Mouse (Mus musculus): ENCODE measurements at regions not wholly inside any gene's neighbourhood (a gene's known extent, or its start where the extent isn't known, plus 50 kb on each side); places are given as distances from the start of the nearest gene placed in this dataset.

DNA sequence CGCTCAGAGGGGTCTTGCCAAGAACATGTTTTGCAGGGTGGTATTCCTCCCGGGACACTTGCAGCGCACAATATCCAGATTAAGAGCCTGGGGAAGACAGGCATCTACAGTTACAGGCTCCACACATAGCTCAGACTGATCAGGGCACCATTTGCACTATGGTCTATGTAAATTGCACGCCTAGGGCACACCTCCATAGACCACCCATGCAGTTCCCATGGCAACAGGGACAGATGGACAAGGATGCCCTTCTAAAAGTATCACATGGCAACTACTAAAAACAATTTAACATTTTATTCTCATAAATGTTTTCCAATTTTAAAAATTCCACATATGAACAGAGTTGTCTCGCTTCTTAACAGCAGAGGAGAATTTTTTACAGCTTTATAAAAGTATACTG, 158.7 kb upstream of the Actbl2 start:
- Histone ChIP-seq H3K9me3 (replicated peaks) (no peaks in the 10 kb centered on the region), H3K36me3 (replicated peaks) (no peaks in the 10 kb centered on the region), H3K4me1 (ENCODE audit: insufficient read depth, low read depth, low read length) (no peaks in the 10 kb centered on the region), H3K4me3 (ENCODE audit: low read depth, low read length) (no peak overlapping the region), H3K27me3 (ENCODE audit: insufficient read depth, low read length) (no peaks in the 10 kb centered on the region)
- TF ChIP-seq CTCF (IDR thresholded peaks at IDR 0.05; ENCODE audit: low read depth, low read length) (no peak), GATA1 (IDR thresholded peaks at IDR 0.05; ENCODE audit: borderline replicate concordance, low read length) (no peak), POLR2AphosphoS5 (IDR thresholded peaks at IDR 0.05; ENCODE audit: insufficient replicate concordance, low read depth, low read length) (no peak), TAL1 (conservative IDR thresholded peaks at IDR 0.05; ENCODE audit: low read depth, low read length) (no peak), GATA2 (IDR thresholded peaks at IDR 0.05; ENCODE audit: borderline replicate concordance, low read depth, low read length) (no peak)
- no peak for ATAC-seq (ENCODE audit: extremely low read depth, insufficient number of reproducible peaks, low FRiP score, poor library complexity, severe bottlenecking)
- DNase-seq (ENCODE audit: low spot score): no peak

DNA sequence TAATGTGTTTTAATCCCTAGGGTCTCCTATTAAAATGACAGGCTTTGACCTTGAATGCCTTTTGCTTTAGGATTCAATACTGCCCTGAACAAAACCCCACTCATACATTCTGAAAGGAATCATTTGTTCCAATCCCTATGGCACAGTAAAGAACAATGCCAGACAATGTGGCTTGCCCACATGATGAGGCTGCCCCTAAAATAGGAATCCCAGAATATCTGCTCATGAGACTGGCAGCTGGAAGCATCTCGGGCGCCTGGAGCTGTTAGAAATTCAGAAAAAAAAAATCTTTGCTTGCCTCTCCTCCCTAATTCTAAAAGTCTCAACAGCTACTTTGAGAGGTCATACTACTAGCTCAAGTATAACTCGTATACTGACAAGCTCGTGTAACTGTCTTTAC, 157.5 kb upstream of the Actbl2 start:
- H3K27me3 ChIP-seq (ENCODE audit: insufficient read depth, low read length): no peaks in the 10 kb centered on the region

DNA sequence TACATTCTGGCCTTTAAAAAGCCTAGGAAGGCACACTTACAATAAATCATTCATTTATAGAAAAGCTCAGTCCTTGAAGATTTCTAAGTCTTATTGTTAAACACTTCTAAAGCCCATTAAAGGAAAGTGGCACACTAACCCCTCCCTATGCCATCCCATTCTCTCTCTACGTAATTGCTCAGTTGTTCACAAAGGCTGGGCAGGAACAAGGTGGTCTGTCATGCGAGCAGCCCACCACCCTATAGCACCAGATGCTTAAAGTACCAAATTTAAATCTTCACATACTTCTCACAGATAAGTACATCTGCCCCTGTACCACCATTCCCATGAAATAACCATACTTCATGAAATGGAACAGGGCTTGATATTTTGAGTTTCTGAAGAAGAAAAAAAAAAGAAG, 156.1 kb upstream of the Actbl2 start:
- ATAC-seq (ENCODE audit: extremely low read depth, insufficient number of reproducible peaks, low FRiP score, poor library complexity, severe bottlenecking) (no peak), DNase-seq (ENCODE audit: low spot score) (no peak)
- Histone ChIP-seq H3K27me3 (ENCODE audit: insufficient read depth, low read length) (no peaks in the 10 kb centered on the region), H3K36me3 (replicated peaks) (no peaks in the 10 kb centered on the region), H3K9me3 (replicated peaks) (no peaks in the 10 kb centered on the region), H3K4me1 (ENCODE audit: insufficient read depth, low read depth, low read length) (no peaks in the 10 kb centered on the region), H3K4me3 (ENCODE audit: low read depth, low read length) (no peak overlapping the region)
- TF ChIP-seq TAL1 (conservative IDR thresholded peaks at IDR 0.05; ENCODE audit: low read depth, low read length) (no peak), GATA1 (IDR thresholded peaks at IDR 0.05; ENCODE audit: borderline replicate concordance, low read length) (no peak), CTCF (IDR thresholded peaks at IDR 0.05; ENCODE audit: low read depth, low read length) (no peak), POLR2AphosphoS5 (IDR thresholded peaks at IDR 0.05; ENCODE audit: insufficient replicate concordance, low read depth, low read length) (no peak), GATA2 (IDR thresholded peaks at IDR 0.05; ENCODE audit: borderline replicate concordance, low read depth, low read length) (no peak)

More for the DNA sequence above, 157.5 kb upstream of the Actbl2 start:
- no peaks in the 10 kb centered on the region for H3K9me3 ChIP-seq (replicated peaks)
- DNase-seq (ENCODE audit: low spot score) (no peak), ATAC-seq (ENCODE audit: extremely low read depth, insufficient number of reproducible peaks, low FRiP score, poor library complexity, severe bottlenecking) (no peak)
- H3K4me1 ChIP-seq (ENCODE audit: insufficient read depth, low read depth, low read length): no peaks in the 10 kb centered on the region
- no peaks in the 10 kb centered on the region for H3K36me3 ChIP-seq (replicated peaks)
- TF ChIP-seq GATA1 (IDR thresholded peaks at IDR 0.05; ENCODE audit: borderline replicate concordance, low read length) (no peak), POLR2AphosphoS5 (IDR thresholded peaks at IDR 0.05; ENCODE audit: insufficient replicate concordance, low read depth, low read length) (no peak), CTCF (IDR thresholded peaks at IDR 0.05; ENCODE audit: low read depth, low read length) (no peak), GATA2 (IDR thresholded peaks at IDR 0.05; ENCODE audit: borderline replicate concordance, low read depth, low read length) (no peak), TAL1 (conservative IDR thresholded peaks at IDR 0.05; ENCODE audit: low read depth, low read length) (no peak)
- H3K4me3 ChIP-seq (ENCODE audit: low read depth, low read length): no peak overlapping the region

DNA sequence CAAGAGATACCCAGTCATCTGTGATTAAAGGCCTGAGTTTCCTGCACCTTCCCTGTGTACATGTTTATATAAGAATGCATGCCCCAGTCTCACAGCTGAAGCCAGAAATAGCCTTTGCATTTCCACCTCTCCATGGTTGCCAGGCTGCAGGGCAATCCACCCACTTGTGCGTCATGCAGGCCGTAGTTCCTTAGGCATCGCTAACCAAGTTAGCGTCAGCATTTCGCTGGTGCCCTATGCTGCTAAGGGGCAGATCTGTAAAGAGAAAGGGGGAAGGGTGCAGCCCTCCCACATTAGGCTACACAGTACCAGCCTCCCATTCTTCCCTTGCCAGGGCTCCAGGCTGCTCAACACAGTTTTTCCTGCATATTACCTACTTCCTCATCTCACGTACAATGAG, 155.6 kb upstream of the Actbl2 start:
- DNase-seq (ENCODE audit: low spot score) (no peak), ATAC-seq (ENCODE audit: extremely low read depth, insufficient number of reproducible peaks, low FRiP score, poor library complexity, severe bottlenecking) (no peak)
- no peaks in the 10 kb centered on the region for H3K27me3 ChIP-seq (ENCODE audit: insufficient read depth, low read length)
- no peaks in the 10 kb centered on the region for H3K9me3 ChIP-seq (replicated peaks)
- TF ChIP-seq POLR2AphosphoS5 (IDR thresholded peaks at IDR 0.05; ENCODE audit: insufficient replicate concordance, low read depth, low read length) (no peak), GATA2 (IDR thresholded peaks at IDR 0.05; ENCODE audit: borderline replicate concordance, low read depth, low read length) (no peak), CTCF (IDR thresholded peaks at IDR 0.05; ENCODE audit: low read depth, low read length) (no peak), GATA1 (IDR thresholded peaks at IDR 0.05; ENCODE audit: borderline replicate concordance, low read length) (no peak), TAL1 (conservative IDR thresholded peaks at IDR 0.05; ENCODE audit: low read depth, low read length) (no peak)
- H3K4me1 ChIP-seq (ENCODE audit: insufficient read depth, low read depth, low read length): no peaks in the 10 kb centered on the region
- H3K36me3 ChIP-seq (replicated peaks): no peaks in the 10 kb centered on the region
- no peak overlapping the region for H3K4me3 ChIP-seq (ENCODE audit: low read depth, low read length)

DNA sequence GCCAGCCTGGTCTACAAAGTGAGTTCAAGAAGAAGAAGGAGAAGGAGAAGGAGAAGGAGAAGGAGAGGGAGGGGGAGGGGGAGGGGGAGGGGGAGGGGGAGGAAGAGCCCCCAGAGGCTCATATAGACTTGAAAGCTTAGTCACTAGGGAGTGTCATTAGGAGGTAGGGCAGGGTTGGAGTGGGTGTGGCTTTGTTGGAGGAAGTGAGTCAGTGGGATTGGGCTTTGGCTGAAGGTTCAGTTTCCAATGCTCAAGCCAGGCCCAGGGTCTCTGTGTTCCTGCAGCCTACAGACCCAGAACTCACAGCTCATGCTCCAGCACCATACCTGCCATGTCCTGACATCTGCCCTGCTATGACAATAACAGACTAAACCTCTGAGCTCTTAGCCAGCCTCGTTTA, 154.4 kb upstream of the Actbl2 start:
- no peak for DNase-seq (ENCODE audit: low spot score)

DNA sequence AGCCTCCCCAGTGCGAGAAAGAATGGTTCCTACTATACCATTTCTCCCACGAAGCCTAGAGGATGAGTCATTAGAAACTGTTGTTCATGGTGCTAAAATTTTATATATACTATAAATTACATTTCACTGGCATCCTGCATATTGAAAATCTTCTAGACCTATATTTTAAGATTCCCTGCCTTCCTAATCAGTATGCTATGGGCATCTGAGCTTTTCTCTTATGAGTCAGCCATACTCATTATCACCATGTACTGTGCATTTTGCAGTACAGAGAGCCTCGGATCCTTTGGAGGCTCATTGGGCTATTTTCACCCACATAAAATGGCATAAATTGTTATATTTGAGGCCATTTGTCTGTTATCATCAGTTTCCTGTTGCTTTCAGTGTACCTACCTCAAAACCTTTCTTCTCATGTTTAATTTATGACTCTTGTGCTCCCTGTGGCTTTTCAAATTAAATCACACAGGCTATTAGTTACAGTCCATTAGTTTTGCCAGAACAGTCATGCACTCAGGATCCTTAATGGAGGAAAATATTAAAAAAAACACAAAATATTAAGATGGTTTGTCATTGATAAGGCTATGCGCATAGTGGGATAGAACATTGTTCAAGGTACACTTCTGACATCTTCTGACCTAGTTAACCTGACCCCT, 150.1 kb upstream of the Actbl2 start:
- H3K4me1 ChIP-seq (ENCODE audit: insufficient read depth, low read depth, low read length): no peaks in the 10 kb centered on the region
- no peak overlapping the region for H3K4me3 ChIP-seq (ENCODE audit: low read depth, low read length)
- no peak for DNase-seq (ENCODE audit: low spot score)
- H3K9me3 ChIP-seq (replicated peaks): no peaks in the 10 kb centered on the region
- no peak for ATAC-seq (ENCODE audit: extremely low read depth, insufficient number of reproducible peaks, low FRiP score, poor library complexity, severe bottlenecking)
- TF ChIP-seq POLR2AphosphoS5 (IDR thresholded peaks at IDR 0.05; ENCODE audit: insufficient replicate concordance, low read depth, low read length): no peak
- no peak for TF ChIP-seq CTCF (IDR thresholded peaks at IDR 0.05; ENCODE audit: low read depth, low read length)
- TF ChIP-seq TAL1 (conservative IDR thresholded peaks at IDR 0.05; ENCODE audit: low read depth, low read length): no peak
- no peak for TF ChIP-seq GATA2 (IDR thresholded peaks at IDR 0.05; ENCODE audit: borderline replicate concordance, low read depth, low read length)
- TF ChIP-seq GATA1 (IDR thresholded peaks at IDR 0.05; ENCODE audit: borderline replicate concordance, low read length): no peak
- no peaks in the 10 kb centered on the region for H3K36me3 ChIP-seq (replicated peaks)
- no peaks in the 10 kb centered on the region for H3K27me3 ChIP-seq (ENCODE audit: insufficient read depth, low read length)

More for the DNA sequence above, 154.4 kb upstream of the Actbl2 start:
- H3K36me3 ChIP-seq (replicated peaks): no peaks in the 10 kb centered on the region
- no peak for ATAC-seq (ENCODE audit: extremely low read depth, insufficient number of reproducible peaks, low FRiP score, poor library complexity, severe bottlenecking)
- H3K9me3 ChIP-seq (replicated peaks): no peaks in the 10 kb centered on the region
- no peak for TF ChIP-seq GATA1 (IDR thresholded peaks at IDR 0.05; ENCODE audit: borderline replicate concordance, low read length)
- TF ChIP-seq CTCF (IDR thresholded peaks at IDR 0.05; ENCODE audit: low read depth, low read length): no peak
- TF ChIP-seq POLR2AphosphoS5 (IDR thresholded peaks at IDR 0.05; ENCODE audit: insufficient replicate concordance, low read depth, low read length): no peak
- no peak for TF ChIP-seq TAL1 (conservative IDR thresholded peaks at IDR 0.05; ENCODE audit: low read depth, low read length)
- TF ChIP-seq GATA2 (IDR thresholded peaks at IDR 0.05; ENCODE audit: borderline replicate concordance, low read depth, low read length): no peak
- H3K4me3 ChIP-seq (ENCODE audit: low read depth, low read length): no peak overlapping the region
- H3K4me1 ChIP-seq (ENCODE audit: insufficient read depth, low read depth, low read length): no peaks in the 10 kb centered on the region
- H3K27me3 ChIP-seq (ENCODE audit: insufficient read depth, low read length): no peaks in the 10 kb centered on the region

All from G1E (cell line).